ENCODE assay signal across 8 mouse cellular contexts in the genomic region with DNA sequence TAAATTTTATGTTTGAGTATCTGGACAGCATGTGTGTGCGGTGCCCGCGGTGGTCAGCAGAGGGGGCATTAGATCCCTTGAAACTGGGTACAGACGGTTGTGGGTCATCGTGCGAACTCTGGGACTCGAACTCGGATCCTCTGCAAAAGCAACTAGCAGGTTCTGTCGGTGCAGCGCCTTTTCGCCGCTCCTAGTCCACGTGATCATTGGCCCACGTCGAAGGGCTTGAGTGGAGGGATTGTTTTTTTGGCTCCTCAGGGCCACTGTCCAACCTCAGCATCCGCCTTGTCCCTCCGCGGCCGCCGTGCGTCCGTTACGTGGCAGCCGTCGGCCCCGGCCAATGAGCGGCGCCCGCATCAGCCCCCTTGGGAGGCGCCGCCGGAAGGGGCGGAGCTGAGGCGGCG. TPM values are rescaled to one million over a fixed set of nuclear protein-coding genes. Genes with fewer than 3 reads are reported as not detected.
DNase-seq lines count a peak whose midpoint lies in the region; ATAC-seq and TF ChIP-seq lines count a peak whose summit lies in the region.

A gene (plus strand): TSS at position 313 of the 404 bp plus-strand sequence.

- H3K27me3 ChIP-seq in E14TG2a.4 (ENCODE audit: insufficient read depth, low read length): no peaks in the 10 kb centered on the region
- peaks cover 10% of the 10 kb centered on the region; the same call in 1 of the 2 replicates for H3K27me3 ChIP-seq in forebrain, embryonic 12.5 days
- no peaks in the 10 kb centered on the region for H3K27me3 ChIP-seq in heart, postnatal 0 days (ENCODE audit: control insufficient read depth, insufficient read depth, low read length)
- no peaks in the 10 kb centered on the region for H3K27me3 ChIP-seq in liver, embryonic 16.5 days (ENCODE audit: control insufficient read depth, insufficient read depth, low read depth, low read length)
- no peaks in the 10 kb centered on the region for H3K27me3 ChIP-seq in neural tube, embryonic 13.5 days
- no peaks in the 10 kb centered on the region for H3K27me3 ChIP-seq in testis, adult 2 months (ENCODE audit: control insufficient read depth, insufficient read depth, low read length)

- H3K4me3 ChIP-seq in E14TG2a.4 (replicated peaks; ENCODE audit: low read length): peak within 1 kb of the TSS; percentile 98
- peak within 1 kb of the TSS; percentile 66 for H3K4me3 ChIP-seq in forebrain, embryonic 12.5 days (replicated peaks)
- peak within 1 kb of the TSS; percentile 74 for H3K4me3 ChIP-seq in heart, postnatal 0 days (ENCODE audit: low read depth, low read length)
- peak within 1 kb of the TSS; percentile 96 for H3K4me3 ChIP-seq in liver, embryonic 16.5 days (ENCODE audit: low read depth, low read length)
- peak within 1 kb of the TSS; percentile 87 for H3K4me3 ChIP-seq in neural tube, embryonic 13.5 days
- peak within 1 kb of the TSS; percentile 99 for H3K4me3 ChIP-seq in testis, adult 2 months (ENCODE audit: control insufficient read depth, low read depth, low read length)

- peaks cover 33% of the 10 kb centered on the region for H3K36me3 ChIP-seq in E14TG2a.4 (ENCODE audit: insufficient read depth, low read length)
- peaks cover 24% of the 10 kb centered on the region for H3K36me3 ChIP-seq in forebrain, embryonic 12.5 days (replicated peaks)
- peaks cover 23% of the 10 kb centered on the region for H3K36me3 ChIP-seq in heart, postnatal 0 days (replicated peaks; ENCODE audit: control insufficient read depth, insufficient read depth, low read length)
- H3K36me3 ChIP-seq in liver, embryonic 16.5 days (ENCODE audit: control insufficient read depth, insufficient read depth): peaks cover 22% of the 10 kb centered on the region
- peaks cover 23% of the 10 kb centered on the region for H3K36me3 ChIP-seq in neural tube, embryonic 13.5 days
- H3K36me3 ChIP-seq in testis, adult 2 months (ENCODE audit: control insufficient read depth, insufficient read depth, low read length): no peaks in the 10 kb centered on the region; the same call in 1 of the 2 replicates

- H3K9me3 ChIP-seq in E14TG2a.4 (ENCODE audit: low read length): no peaks in the 10 kb centered on the region
- H3K9me3 ChIP-seq in forebrain, embryonic 12.5 days: no peaks in the 10 kb centered on the region
- no peaks in the 10 kb centered on the region for H3K9me3 ChIP-seq in heart, postnatal 0 days (replicated peaks; ENCODE audit: control insufficient read depth, low read length)
- H3K9me3 ChIP-seq in liver, embryonic 16.5 days (replicated peaks; ENCODE audit: control insufficient read depth, low read length): no peaks in the 10 kb centered on the region
- H3K9me3 ChIP-seq in neural tube, embryonic 13.5 days: no peaks in the 10 kb centered on the region

- peak within 1 kb of the TSS; percentile 75 for H3K4me2 ChIP-seq in forebrain, embryonic 12.5 days
- peak within 1 kb of the TSS; percentile 66 for H3K4me2 ChIP-seq in heart, postnatal 0 days (ENCODE audit: low read depth, low read length)
- peak within 1 kb of the TSS; percentile 82 for H3K4me2 ChIP-seq in liver, embryonic 16.5 days (ENCODE audit: low read depth, low read length)
- H3K4me2 ChIP-seq in neural tube, embryonic 13.5 days: peak within 1 kb of the TSS; percentile 84

- under 1% methylated on average over 35 of the region's 35 CpGs for WGBS in forebrain, embryonic 12.5 days
- WGBS in heart, postnatal 0 days: under 1% methylated on average over 35 of the region's 35 CpGs
- WGBS in liver, embryonic 16.5 days (ENCODE audit: insufficient replicate concordance): under 1% methylated on average over 35 of the region's 35 CpGs
- WGBS in neural tube, embryonic 13.5 days: under 1% methylated on average over 35 of the region's 35 CpGs

- H3K9ac ChIP-seq in forebrain, embryonic 12.5 days: peak within 1 kb of the TSS; percentile 83
- H3K9ac ChIP-seq in heart, postnatal 0 days (replicated peaks; ENCODE audit: low read depth, low read length): peak within 1 kb of the TSS; percentile 72
- peak within 1 kb of the TSS; percentile 91 for H3K9ac ChIP-seq in liver, embryonic 16.5 days (ENCODE audit: low read depth, low read length)
- peak within 1 kb of the TSS; percentile 88 for H3K9ac ChIP-seq in neural tube, embryonic 13.5 days

- peak within 1 kb of the TSS; percentile 78 for H3K27ac ChIP-seq in forebrain, embryonic 12.5 days
- peak within 1 kb of the TSS; percentile 93 for H3K27ac ChIP-seq in heart, postnatal 0 days (ENCODE audit: low read depth)
- H3K27ac ChIP-seq in liver, embryonic 16.5 days (ENCODE audit: low read length): peak within 1 kb of the TSS; percentile 91
- H3K27ac ChIP-seq in neural tube, embryonic 13.5 days (replicated peaks): peak within 1 kb of the TSS; percentile 86
- peak within 1 kb of the TSS; percentile 85 for H3K27ac ChIP-seq in testis, adult 2 months (ENCODE audit: control insufficient read depth, insufficient read depth, low read depth, low read length)

- peak; percentile 63; the same call in 1 of the 2 replicates for TF ChIP-seq EP300 in heart, postnatal 0 days (IDR thresholded peaks at IDR 0.05; ENCODE audit: low read depth)

- DNase-seq in c-Kit-positive CD71-positive TER-119-positive erythroid progenitor cells, embryonic 14.5 days (ENCODE audit: low spot score): peak; percentile 90
- peak; percentile 96 for DNase-seq in heart, postnatal 0 days (ENCODE audit: low spot score)
- DNase-seq in kidney, postnatal 4 days: peak; percentile 95 to 97

- peaks cover 67% of the 10 kb centered on the region for H3K4me1 ChIP-seq in E14TG2a.4 (replicated peaks; ENCODE audit: low read depth, low read length)
- H3K4me1 ChIP-seq in forebrain, embryonic 12.5 days: peaks cover 19% of the 10 kb centered on the region
- peaks cover 13% of the 10 kb centered on the region for H3K4me1 ChIP-seq in heart, postnatal 0 days (ENCODE audit: control insufficient read depth, insufficient read depth)
- peaks cover 21% of the 10 kb centered on the region for H3K4me1 ChIP-seq in liver, embryonic 16.5 days (ENCODE audit: control insufficient read depth, low read depth, low read length)
- peaks cover 21% of the 10 kb centered on the region for H3K4me1 ChIP-seq in neural tube, embryonic 13.5 days (replicated peaks)
- H3K4me1 ChIP-seq in testis, adult 2 months (ENCODE audit: control insufficient read depth, insufficient read depth, low read length): peaks cover 8% of the 10 kb centered on the region

- ATAC-seq in forebrain, embryonic 12.5 days (ENCODE audit: low FRiP score): peak; percentile 97
- peak; percentile 95 for ATAC-seq in heart, postnatal 0 days (ENCODE audit: insufficient read depth, low read depth)
- ATAC-seq in liver, embryonic 16.5 days (ENCODE audit: low read depth): peak; percentile 95
- ATAC-seq in neural tube, embryonic 13.5 days (ENCODE audit: low read depth): peak; percentile 96

- TF ChIP-seq CTCF in E14TG2a.4 (conservative IDR thresholded peaks at IDR 0.05; ENCODE audit: low read length): no peak
- peak; percentile 32; the same call in 1 of the 2 replicates for TF ChIP-seq CTCF in heart, postnatal 0 days (IDR thresholded peaks at IDR 0.05; ENCODE audit: low read depth)
- TF ChIP-seq CTCF in testis, adult 2 months (IDR thresholded peaks at IDR 0.05; ENCODE audit: control insufficient read depth, insufficient read depth, insufficient replicate concordance, low read depth, low read length): no peak

- TF ChIP-seq POLR2A in testis, adult 2 months (IDR thresholded peaks at IDR 0.05; ENCODE audit: control insufficient read depth, low read depth, low read length): 0 out of 2 replicates have a peak, but pooled peaks have one; percentile 41

RNA-seq across cellular contexts. Expression of the gene that starts here (rescaled TPM):
- 404 and 414 TPM in 2 replicates for polyA plus RNA-seq in forebrain, embryonic 12.5 days (2016; fragmentation: Nextera tagmentation; extraction: Ambion mirVana)
- 331 and 388 TPM in 2 replicates for total RNA-seq in heart, postnatal 0 days (2014; rRNA removed; ENCODE audit: low replicate concordance)
- 389 and 404 TPM in 2 replicates for polyA plus RNA-seq in heart, postnatal 0 days (2015; fragmentation: Nextera tagmentation; extraction: Ambion mirVana)
- polyA plus RNA-seq in liver, embryonic 16.5 days (2015; fragmentation: Nextera tagmentation; extraction: Ambion mirVana): 282 and 309 TPM in 2 replicates
- 359 and 384 TPM in 2 replicates for polyA plus RNA-seq in neural tube, embryonic 13.5 days (2015; fragmentation: Nextera tagmentation; extraction: Ambion mirVana)
- 34.0 and 39.8 TPM in 2 replicates for polyA plus RNA-seq in testis, adult 2 months (2012; rRNA removed)

Comparison
In these comparisons a context has a peak if more than half of its experiments do, and no peak if none do; other contexts are left out.
1. Peak in every context shown above with its lines: DNase-seq, ATAC-seq, H3K4me3 ChIP-seq and H3K27ac ChIP-seq.